Mouse (Mus musculus) megakaryocyte-erythroid progenitor cell, adult 5-6 weeks (primary cell): ENCODE results near the gene Dip2a. TPM values are rescaled to one million over a fixed set of nuclear protein-coding genes. Genes with fewer than 3 reads are reported as not detected.
A peak's percentile ranks its signal among the peaks of the same experiment; 100 is the strongest.

Experiments
- ATAC-seq: replicated peaks from 2 replicates; pipeline ENCODE4 v1.8.0; 2016; ENCODE audit warnings: mild to moderate bottlenecking, inconsistent platforms; ENCODE audit not compliant: severe bottlenecking, poor library complexity, low FRiP score, low TSS enrichment
- total RNA-seq, 2 experiments: library from RNA; stranded (forward) in 1 of 2; stranded (reverse) in 1 of 2; fragments of 200-1000, 215-1000 nt in 1 of 2; fragments of >200 nt in 1 of 2; fragmentation: Nextera tagmentation in 1 of 2; gene quantifications; 2 replicates each; pipeline ENCODE4 v1.2.3; 2014 to 2017

Dip2a gene
- total RNA-seq, 2 experiments from 2014 or later, result 2.4 to 3.1 TPM

GRCm38 (mm10) chr10:76326304-76327006 is 18.6 kb downstream of the Dip2a start:
- ATAC-seq, result 0 out of 2 replicates have a peak, but pooled peaks have one; percentile 55

- no peak for ATAC-seq
These were observed 27.5 kb downstream of the Dip2a start for GRCm38 (mm10) chr10:76317623-76318022.

GRCm38 (mm10) chr10:76316194-76316593 is 28.9 kb downstream of the Dip2a start:
- ATAC-seq, result no peak

- ATAC-seq, result peak; percentile 55; the same call in 1 of the 2 replicates
These were observed 38.4 kb downstream of the Dip2a start for GRCm38 (mm10) chr10:76306738-76307137.

DNA sequence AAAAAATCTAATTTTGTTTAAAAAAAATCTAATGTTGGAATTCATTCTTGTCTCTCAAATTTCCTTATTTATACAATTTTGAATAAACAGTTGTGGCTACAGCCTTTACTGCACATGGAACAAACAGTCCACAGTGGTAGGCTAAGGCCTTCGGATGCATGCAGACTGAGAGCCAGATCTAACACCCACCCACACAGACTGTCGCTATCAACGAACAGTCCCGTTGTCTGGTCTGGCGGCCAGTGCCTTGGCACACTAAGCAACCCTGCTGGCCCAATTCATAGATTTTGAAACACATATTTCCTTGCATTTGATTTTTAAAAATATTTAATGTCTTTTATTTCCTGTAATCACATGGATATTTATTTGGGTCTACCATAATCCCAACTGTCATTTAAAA is 45.0 kb downstream of the Dip2a start:
- ATAC-seq, result no peak

- ATAC-seq, result no peak
These were observed 51.9 kb downstream of the Dip2a start for GRCm38 (mm10) chr10:76293222-76293621.

GRCm38 (mm10) chr10:76289936-76290671 is 55.0 kb downstream of the Dip2a start:
- 0 out of 2 replicates have a peak, but pooled peaks have one; percentile 23 for ATAC-seq

DNA sequence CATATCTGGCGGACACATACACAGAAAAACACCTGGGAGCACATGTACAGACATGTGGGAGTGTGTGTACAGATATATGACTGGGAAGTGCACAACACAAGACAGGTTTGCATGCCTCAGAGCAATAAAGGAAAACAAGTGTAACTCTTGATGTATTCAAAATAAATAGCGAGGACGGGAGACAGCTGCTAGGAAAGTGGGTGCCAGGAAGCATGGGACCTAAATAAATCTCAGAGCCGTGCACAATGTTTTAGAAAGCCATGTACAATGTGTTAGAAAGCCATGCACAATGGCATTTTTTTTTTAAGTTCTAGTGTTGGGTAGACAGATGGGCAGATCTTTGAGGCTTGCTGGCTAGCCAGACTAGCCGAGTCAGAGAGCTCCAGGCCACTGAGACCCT is 56.0 kb downstream of the Dip2a start:
- ATAC-seq, result no peak

DNA sequence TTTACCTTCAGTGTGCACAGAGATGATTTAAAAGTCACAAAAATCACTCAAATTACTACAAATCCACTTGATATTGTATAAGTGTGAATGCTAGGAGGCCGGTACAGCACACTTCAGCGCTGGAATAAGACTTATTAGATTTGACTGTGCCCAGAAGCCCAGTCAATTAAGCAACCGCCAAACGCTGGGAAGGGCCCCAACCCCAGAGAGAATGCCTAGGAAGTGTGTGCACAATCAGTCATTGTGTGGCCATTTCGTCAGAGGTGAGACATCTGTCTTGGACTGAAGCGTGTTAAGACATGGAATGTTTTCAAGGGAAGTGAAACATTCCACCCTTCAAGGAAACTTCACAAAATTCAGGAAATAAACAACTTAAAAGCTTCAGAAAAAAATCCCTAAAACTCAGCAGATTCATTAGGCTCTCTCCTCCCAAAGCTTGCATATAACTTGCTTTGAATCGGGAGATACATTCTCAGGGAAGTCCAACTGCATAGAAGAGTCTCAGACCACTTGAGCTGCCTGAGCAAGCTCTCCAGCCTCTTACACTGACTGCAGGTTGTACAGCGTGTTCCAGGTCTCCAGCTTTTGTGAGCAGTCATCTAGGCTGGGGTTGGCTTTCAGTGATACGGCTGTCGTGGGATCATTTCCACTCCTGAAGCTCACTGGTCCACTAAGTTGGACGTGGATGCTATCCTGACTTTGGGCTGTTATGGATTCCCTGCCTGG is 56.7 kb downstream of the Dip2a start:
- no peak for ATAC-seq

GRCm38 (mm10) chr10:76278541-76279097 is 66.5 kb downstream of the Dip2a start:
- no peak for ATAC-seq

DNA sequence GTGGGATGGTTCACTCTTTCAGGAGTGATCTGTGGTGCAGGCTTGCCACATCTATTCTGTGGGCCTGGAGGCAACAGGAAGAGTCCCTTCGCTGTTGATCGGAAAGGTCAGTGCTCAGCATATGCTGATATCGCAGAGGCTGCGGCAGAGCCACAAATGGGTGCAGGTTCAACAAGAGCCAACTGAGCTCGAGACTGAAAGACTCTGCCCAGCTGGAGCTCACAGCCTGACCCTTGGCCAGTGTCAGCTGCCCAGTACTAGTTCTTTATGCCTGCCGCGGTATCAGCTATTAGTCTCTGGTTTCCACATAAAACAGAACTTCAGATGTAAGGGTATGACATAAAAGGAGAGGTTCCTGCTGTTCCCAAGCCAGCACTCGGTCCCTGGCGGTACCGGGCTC is 69.8 kb downstream of the Dip2a start:
- ATAC-seq, result no peak

- ATAC-seq, result peak; percentile 78; the same call in 1 of the 2 replicates
These were observed 73.9 kb downstream of the Dip2a start for GRCm38 (mm10) chr10:76271238-76271637.

- ATAC-seq, result no peak
These were observed 82.7 kb downstream of the Dip2a start for GRCm38 (mm10) chr10:76262431-76262830.

DNA sequence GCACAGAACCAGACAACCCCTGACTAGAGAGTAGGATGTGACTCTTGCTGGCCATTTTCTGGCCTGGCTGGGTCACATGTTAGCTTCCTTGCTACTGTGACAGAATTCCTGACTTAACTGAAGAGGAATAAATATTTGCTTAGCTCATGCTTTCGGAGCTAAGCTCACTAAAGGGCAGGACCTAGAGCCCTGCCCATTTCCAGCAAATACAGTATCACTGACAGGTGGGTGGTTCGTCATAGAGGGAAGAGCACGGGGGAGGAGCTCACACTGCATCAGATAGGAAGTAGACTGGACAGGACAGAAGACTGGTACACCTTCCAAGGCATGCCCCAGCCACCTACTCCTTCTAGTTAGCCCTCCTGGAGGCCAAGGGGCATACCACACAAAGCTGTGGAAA is 83.6 kb downstream of the Dip2a start:
- no peak for ATAC-seq

- no peak for ATAC-seq
These were observed 84.6 kb downstream of the Dip2a start for GRCm38 (mm10) chr10:76260358-76261059.

DNA sequence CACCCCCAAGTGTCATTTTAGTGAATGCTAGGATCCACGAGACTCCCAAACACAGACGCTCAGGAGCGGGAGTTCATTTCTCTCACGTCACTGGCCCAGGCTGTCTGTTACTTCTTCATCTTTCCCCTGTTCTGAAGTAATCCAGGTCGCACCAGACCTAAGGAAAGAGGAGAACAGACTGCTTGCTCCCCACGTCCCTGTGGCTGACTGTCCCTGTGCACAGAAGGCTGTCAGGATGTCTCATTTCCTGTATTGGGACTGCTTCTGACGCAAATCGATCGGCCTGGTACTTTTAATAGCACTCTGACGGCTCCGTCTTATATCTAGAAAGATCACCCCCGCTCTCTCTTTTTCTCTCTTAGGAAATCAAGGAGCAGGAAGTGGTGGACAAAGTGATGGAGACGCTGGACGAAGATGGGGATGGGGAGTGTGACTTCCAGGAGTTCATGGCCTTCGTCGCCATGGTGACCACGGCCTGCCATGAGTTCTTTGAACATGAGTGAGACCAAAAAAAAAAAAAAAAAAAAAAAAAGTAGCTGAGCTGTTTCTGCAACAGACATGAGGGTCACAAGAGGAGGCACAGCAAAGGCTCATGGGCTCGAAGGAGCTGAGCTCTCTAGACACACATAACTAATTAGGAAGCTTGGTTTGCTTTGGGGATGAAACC is 85.4 kb downstream of the Dip2a start:
- no peak for ATAC-seq

GRCm38 (mm10) chr10:76257719-76258390 is 87.2 kb downstream of the Dip2a start:
- peak; percentile 84 for ATAC-seq

GRCm38 (mm10) chr10:76257231-76257630 is 87.9 kb downstream of the Dip2a start:
- ATAC-seq, result no peak
